Mouse (Mus musculus) thymus, postnatal 10 days (tissue): ENCODE measurements around the gene Lrrc17.

ENCODE experiments used
- DNase-seq, 2 experiments: peaks; one replicate each; pipeline ENCODE4 v3.0.0; 2021; ENCODE audit warnings: low spot score in 2 of 2

Gene Lrrc17

GRCm38 (mm10) chr5:21543409-21544201 is at the start of gene Lrrc17:
TSS of gene Lrrc17 (plus strand) at chr5:21543559.
- no peak for DNase-seq

DNA sequence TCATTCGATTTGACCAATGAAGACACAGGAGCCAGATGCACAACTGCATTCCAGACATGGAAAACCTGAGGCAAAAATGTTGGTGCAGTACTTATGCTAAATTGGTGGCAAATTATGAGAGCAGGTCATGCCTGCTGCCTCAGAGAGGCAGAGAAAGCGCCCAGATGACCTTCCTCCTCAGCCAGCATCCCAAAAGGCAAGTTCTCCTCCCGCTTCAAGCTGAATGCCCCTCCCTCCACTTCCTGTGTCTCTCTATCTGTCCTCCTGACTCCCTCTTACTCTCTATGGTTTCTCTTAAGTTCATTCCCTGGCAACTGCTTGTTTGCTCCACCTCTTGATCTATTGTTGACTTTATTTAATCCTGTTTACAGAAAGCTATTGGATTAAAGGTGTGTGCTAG is 48.6 kb upstream of the Lrrc17 start:
- no peak for DNase-seq

GRCm38 (mm10) chr5:21496321-21496720 is 47.0 kb upstream of the Lrrc17 start:
- DNase-seq, result no peak

GRCm38 (mm10) chr5:21496881-21497280 is 46.5 kb upstream of the Lrrc17 start:
- DNase-seq, result no peak

- DNase-seq, result no peak
Measured at GRCm38 (mm10) chr5:21498490-21498889, 44.9 kb upstream of the Lrrc17 start.

- no peak for DNase-seq
Measured at GRCm38 (mm10) chr5:21498925-21499324, 44.4 kb upstream of the Lrrc17 start.

DNA sequence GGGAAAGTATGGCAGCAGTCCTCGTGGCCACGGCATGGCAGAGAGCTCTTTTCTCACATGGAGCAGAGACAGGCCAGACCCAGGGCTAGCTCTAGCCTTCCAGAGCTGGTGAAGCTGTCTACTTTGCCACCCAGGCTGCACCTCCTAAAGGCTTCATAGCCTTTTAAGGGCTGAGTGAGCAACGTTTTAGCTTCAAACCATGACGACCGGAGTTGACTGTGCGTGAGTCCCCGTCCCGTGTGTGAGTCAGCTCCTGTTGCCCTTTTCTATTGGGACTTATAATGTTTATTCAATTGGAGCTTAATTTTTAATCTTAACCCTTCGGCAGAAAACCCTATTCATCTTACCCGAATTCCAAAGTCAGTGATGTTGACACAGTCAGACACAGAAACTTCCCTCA is 43.2 kb upstream of the Lrrc17 start:
- no peak for DNase-seq

GRCm38 (mm10) chr5:21500941-21501340 is 42.4 kb upstream of the Lrrc17 start:
- no peak for DNase-seq

DNA sequence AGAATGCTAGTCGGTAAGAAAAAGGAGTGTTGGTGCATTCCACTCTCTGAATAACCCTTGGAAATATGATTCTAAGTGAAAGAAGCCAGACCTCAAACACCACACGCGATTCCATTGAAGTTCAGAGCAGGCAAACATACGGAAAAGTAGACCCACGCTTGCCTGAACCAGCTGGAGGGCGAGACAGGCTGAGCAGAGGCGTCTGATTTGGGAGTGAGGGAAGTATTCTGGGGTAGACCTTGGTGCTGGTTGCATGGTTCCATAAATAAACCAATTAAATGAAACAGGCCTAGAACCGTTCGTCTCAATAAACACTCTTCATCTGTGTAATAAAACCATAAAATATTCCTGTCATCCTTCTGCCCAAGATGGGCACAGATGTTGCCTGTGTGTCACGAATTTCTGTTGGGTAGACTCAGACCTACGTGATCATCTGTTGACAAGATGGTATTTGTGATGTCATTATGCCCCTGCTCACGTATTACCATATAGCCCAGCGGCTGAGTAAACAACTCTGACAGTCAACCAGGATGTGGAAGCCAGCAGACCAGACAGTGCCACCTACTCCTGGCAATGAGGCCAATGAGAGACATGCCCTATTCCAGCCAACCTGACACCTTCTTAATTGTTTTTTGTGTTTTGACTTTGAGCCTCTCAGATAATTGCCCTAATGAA is 40.3 kb upstream of the Lrrc17 start:
- no peak for DNase-seq

DNA sequence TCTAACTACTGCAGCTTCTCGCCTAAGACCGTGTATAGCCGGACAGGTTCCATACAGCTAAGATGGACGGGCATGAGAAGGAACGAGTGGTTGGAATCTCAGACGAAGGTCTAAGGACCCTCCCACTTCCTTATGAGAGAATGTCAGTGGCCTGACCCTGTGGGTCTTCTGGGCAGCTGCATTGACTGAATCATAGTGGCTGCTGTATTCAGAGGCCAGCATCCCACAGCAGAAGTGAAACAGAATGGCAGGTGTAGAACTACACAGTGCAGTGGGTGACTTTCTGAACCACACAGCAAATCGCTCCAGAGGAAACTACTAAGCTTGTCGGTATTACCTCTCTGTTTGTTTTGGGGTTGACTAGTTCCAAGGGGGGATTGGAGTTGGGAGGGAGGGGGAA is 38.2 kb upstream of the Lrrc17 start:
- DNase-seq, result no peak

GRCm38 (mm10) chr5:21506887-21507286 is 36.5 kb upstream of the Lrrc17 start:
- DNase-seq, result no peak

DNA sequence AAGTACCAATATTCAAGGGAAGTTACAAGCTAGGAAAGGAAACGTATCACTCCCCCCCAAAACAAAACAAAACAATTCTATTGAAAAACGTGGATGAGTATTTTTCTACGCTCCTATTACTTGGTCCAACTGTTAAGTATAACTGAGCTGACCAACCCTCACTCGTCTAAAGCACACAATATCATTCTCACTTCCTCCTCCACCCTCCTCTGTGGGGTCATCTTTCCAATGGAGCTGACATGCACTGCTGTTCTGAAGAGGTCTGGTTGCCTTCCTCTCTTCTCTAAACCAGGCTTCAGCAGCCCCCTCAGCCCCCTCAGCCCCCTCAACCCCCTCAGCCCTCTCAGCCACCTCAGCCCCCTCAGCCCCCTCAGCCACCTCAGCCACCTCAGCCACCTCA is 33.6 kb upstream of the Lrrc17 start:
- no peak for DNase-seq

GRCm38 (mm10) chr5:21513363-21513762 is 30.0 kb upstream of the Lrrc17 start:
- no peak for DNase-seq

- no peak for DNase-seq
Measured at GRCm38 (mm10) chr5:21517562-21517961, 25.8 kb upstream of the Lrrc17 start.

- DNase-seq, result no peak
Measured at GRCm38 (mm10) chr5:21518207-21518606, 25.2 kb upstream of the Lrrc17 start.

DNA sequence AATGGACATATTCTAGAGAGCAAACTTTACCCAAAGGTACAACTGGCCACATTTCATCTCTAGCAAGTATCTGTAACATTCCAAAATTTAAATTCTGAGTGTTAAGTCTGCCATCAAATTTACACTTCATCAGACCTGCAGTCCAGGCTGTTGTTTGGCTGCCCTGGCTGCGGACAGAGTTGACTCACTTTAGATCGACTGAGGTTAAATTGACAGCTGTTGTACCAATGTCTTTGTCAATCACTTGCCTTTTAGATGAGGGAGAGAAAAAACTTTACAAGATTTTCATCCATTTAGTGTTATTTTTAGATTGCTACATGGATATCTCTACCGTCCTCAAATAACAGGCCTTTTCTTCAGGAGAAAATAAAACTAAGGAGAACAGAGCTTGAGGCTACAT is 24.2 kb upstream of the Lrrc17 start:
- no peak for DNase-seq

- DNase-seq, result no peak
Measured at GRCm38 (mm10) chr5:21526835-21527485, 16.4 kb upstream of the Lrrc17 start.

DNA sequence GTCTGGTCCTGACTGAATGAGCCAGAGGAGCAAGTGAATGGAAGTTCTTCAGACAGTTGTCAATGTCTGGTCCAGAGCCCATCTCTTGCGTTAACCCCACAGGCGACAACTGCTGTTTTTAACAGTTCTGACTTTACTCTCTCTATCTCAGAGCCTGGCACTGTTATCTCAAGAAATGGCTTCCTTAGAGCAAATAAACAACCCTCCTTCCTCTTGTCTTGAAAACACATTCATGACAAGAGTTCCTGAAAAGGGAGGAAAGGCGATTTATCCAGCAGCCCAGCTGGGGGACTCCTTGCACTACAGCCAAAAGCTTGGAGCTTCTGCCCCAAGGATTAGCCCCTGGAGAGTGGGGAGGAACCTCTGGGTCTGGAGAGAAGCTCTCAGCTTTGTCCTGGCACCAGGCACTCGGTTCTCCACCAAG is 15.9 kb upstream of the Lrrc17 start:
- no peak for DNase-seq

DNA sequence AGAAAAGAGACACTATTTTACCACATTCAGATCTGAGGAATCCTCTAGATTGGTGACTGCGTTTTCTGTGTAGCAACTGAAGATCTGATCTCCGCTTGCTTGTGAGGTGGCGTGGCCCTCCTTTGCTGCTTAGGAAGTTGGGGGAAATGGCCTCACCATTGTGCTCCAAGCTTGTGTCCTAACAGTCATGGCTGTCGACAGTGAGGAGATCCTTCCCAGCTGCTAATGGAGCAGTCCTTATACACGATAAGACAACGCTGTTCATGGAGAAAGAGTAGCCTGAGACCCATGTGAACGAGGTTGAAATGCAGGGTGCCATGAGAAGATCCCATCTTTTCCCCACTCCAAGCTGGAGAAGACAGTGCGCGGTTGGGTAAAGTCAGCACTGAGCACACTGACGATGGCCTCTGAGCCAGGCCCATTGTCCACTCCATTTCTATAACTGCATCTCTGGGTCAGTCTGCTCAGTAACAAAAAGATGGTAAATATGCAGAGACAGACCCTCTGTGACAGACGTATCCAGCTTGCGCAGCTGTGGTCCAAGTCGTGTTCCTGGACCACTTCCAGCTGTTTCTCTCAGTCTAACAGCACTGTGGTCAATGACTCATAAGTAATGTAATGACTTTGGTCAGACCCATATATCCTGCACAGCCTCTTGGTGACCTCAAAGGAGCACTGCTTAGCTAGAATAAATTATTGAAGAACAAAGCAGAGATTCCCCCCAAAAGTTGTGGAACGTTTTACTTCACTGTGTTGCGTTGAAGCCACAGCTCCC is 15.1 kb upstream of the Lrrc17 start:
- DNase-seq, result no peak

DNA sequence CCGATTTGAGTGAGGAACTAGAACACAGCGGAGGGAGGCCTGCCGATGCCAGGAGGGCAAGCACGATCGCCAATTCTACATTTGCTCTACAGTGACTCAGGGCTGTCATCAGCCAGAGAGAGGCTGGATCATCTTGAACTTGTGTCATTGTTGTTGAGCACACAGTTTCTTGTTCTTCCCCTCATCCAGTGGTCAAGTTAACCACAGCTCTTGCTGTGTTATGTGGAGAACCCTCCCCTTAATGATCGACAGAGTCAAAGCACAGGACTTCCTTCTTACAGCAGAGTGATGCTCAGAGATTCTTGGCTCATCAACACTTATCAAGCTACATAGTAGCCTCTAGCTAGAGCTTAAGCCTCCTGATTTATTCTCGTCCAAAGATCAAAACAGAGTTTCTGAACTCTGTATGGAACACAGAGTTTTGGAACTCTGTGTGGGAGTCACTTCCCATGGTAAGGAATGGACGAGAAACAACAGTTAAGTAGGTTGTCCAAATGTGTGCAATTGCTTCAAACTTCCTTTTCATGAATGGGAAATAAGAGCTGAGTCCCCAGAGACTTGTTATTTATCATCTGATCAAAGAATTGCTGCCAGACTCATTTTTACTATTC is 14.1 kb upstream of the Lrrc17 start:
- DNase-seq, result no peak

DNA sequence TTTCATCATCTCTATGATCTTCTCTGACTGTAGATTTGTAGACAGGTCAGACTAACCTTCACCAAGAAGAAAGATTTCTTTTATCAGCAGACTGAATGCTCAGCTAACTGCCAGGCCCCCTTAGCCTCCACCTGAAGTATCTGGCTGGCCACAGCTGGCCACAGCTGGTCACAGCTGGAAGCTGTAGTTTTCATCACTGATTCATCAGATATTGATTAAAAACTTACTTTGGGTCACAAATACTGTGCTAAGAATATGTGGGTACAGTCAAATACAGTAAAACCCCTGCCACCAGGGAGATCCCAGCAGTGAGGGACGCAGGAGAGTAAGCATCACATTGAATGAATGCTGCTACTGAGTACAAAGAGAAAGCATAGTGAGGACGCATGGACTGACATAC is 11.2 kb upstream of the Lrrc17 start:
- no peak for DNase-seq

DNA sequence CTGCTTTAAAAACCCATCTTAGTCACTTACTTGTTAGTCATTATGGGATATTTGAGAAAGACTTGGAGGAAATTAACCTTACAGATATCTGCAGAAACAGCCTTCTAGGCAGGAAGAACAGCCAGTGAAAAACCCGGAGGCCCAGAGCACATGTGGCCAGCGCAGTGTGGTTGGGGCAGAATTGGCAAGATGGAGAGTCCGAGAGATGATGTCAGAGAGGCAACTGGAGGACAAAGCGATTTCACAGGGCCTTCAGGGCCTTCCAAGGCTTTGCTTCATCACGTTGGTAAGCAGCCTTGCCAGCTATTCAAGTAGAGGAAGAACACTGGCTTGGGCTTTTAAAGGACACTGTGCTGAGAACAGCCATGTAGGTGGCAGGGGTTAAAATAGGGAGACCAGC is 10.4 kb upstream of the Lrrc17 start:
- no peak for DNase-seq
